Mouse (Mus musculus): ENCODE measurements around the gene Pofut2. TPM values are rescaled to one million over a fixed set of nuclear protein-coding genes. Genes with fewer than 3 reads are reported as not detected.
A peak's percentile ranks its signal among the peaks of the same experiment; 100 is the strongest.

Gene Pofut2
- polyA plus RNA-seq, 1 experiment: 45.9 TPM

DNA sequence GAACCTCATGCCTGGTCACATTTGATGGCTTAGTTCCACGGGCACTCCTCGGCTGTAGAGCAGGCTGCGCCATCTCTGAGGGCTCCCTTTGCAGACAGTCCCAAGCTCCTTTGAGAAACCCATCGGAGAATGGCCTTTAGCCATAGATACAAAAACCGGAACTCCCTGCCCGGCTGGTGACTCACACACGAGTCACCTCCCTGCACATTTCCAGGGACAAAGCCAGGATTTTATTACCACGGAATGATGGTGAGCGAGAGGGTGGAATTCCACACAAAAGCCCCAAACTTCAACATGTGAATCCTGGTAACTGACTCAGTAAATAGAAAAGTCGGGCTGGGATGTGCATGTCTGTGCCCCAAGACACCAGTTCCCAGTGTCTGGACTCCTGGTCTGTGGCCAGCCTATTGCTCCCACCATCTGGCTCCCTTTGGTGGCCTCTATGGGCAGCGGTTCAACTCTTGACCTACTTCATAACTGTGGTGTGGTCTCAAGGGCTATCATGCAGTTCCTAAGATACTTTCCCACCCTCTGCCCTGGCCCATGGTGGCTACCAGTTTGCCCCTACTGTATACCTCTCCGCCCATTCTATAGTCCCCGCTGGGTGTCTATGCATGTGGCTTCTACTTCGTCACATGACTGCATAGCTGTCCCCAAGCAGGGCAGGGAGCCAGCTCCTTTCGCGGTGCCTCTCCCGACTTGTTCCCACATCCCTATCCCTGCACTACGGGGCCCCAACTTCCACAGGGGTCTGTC is 7.1 kb upstream of the Pofut2 start:
- H3K4me3 ChIP-seq (ENCODE audit: insufficient read depth, low read depth, low read length): peak overlapping the region; percentile 21; the same call in 1 of the 2 replicates
- WGBS: 42% methylated on average over 18 of the region's 18 CpGs
- peaks cover 5% of the 10 kb centered on the region for H3K4me1 ChIP-seq (ENCODE audit: control insufficient read depth, insufficient read depth, low read length)
- peak overlapping the region; percentile 53 for H3K27ac ChIP-seq (ENCODE audit: insufficient read depth, low read depth, low read length)
- H3K27me3 ChIP-seq (replicated peaks; ENCODE audit: control insufficient read depth, insufficient read depth, low read length): no peaks in the 10 kb centered on the region
- H3K36me3 ChIP-seq (ENCODE audit: control insufficient read depth, insufficient read depth, low read length): no peaks in the 10 kb centered on the region
- no peak for TF ChIP-seq POLR2A (IDR thresholded peaks at IDR 0.05; ENCODE audit: low read depth, low read length)
- no peak for TF ChIP-seq CTCF (conservative IDR thresholded peaks at IDR 0.05; ENCODE audit: insufficient read depth, insufficient read length, low read depth, low read length)
- DNase-seq: peak; percentile 60

DNA sequence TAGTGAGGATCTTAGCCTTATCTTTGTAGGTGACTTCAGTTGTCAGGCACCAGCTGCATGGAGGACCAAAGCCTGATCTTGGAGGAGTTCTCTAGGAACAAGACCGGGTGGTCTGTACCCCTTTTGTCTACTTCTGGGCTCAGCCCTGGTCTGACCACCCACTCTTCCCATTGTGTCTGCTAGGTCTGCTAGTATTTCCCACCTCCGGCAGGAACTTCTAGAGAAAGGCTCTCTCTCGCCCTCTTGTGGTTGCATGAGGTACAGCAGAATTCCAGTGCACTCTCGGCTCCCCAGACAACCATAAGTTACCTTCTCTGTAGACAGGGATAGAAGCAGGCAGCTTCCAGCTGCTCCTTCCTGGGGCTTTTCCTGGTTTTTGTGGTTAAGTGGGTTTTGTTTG is 6.2 kb upstream of the Pofut2 start:
- Histone ChIP-seq H3K27ac (ENCODE audit: insufficient read depth, low read depth, low read length) (no peak overlapping the region), H3K4me3 (ENCODE audit: insufficient read depth, low read depth, low read length) (no peak overlapping the region), H3K36me3 (ENCODE audit: control insufficient read depth, insufficient read depth, low read length) (no peaks in the 10 kb centered on the region), H3K4me1 (ENCODE audit: control insufficient read depth, insufficient read depth, low read length) (peaks cover 5% of the 10 kb centered on the region), H3K27me3 (replicated peaks; ENCODE audit: control insufficient read depth, insufficient read depth, low read length) (no peaks in the 10 kb centered on the region)
- WGBS: 2% methylated on average over 4 of the region's 4 CpGs
- DNase-seq: peak; percentile 84
- TF ChIP-seq CTCF (conservative IDR thresholded peaks at IDR 0.05; ENCODE audit: insufficient read depth, insufficient read length, low read depth, low read length): peak; percentile 97
- TF ChIP-seq POLR2A (IDR thresholded peaks at IDR 0.05; ENCODE audit: low read depth, low read length): no peak

DNA sequence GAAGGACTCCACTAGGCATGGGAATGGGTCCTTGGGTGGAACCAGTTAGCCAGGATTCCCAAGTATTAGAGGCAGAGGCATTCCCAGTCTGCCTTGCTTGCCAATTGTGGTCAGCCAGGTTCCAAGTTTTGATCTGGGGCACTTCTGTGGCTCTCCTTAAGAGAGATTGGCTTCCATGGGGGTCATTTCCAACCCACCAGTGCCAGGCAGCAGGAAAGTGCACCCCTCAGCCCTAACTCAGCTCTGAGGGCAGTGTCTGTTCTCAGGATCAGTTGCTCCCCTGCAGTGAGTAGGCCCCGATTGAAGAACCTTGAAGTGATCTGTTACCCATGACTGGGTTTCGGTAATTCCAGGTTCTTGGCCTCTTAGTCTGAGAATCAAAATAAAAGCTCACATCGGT is 3.8 kb upstream of the Pofut2 start:
- Histone ChIP-seq H3K4me1 (ENCODE audit: control insufficient read depth, insufficient read depth, low read length) (peaks cover 8% of the 10 kb centered on the region), H3K4me3 (ENCODE audit: insufficient read depth, low read depth, low read length) (no peak overlapping the region), H3K27me3 (replicated peaks; ENCODE audit: control insufficient read depth, insufficient read depth, low read length) (no peaks in the 10 kb centered on the region), H3K27ac (ENCODE audit: insufficient read depth, low read depth, low read length) (no peak overlapping the region), H3K36me3 (ENCODE audit: control insufficient read depth, insufficient read depth, low read length) (no peaks in the 10 kb centered on the region)
- DNase-seq: no peak
- TF ChIP-seq POLR2A (IDR thresholded peaks at IDR 0.05; ENCODE audit: low read depth, low read length): no peak
- no peak for TF ChIP-seq CTCF (conservative IDR thresholded peaks at IDR 0.05; ENCODE audit: insufficient read depth, insufficient read length, low read depth, low read length)
- 55% methylated on average over 3 of the region's 3 CpGs for WGBS

DNA sequence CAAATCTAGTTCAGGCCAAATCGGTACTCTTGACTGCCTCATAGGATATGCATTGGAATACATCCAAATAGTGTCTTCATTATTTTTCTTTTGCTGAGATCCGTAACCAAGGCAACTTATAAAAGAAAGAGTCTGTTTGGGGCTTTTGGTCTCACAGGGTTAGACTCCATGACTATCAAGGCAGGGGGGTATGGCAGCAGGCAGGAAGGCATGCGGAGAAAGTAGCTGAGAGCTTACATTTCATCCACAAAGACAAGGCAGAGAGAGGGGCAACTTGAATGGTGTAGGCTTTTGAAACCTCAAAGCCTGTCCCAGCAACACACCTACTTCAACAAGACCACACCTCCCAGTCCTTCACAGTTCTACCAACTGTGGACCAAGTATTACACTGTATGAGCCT is 3.3 kb upstream of the Pofut2 start:
- no peak for DNase-seq
- no peak overlapping the region for H3K27ac ChIP-seq (ENCODE audit: insufficient read depth, low read depth, low read length)
- H3K4me3 ChIP-seq (ENCODE audit: insufficient read depth, low read depth, low read length): no peak overlapping the region
- 72% methylated on average over 3 of the region's 3 CpGs for WGBS
- TF ChIP-seq POLR2A (IDR thresholded peaks at IDR 0.05; ENCODE audit: low read depth, low read length) (no peak), CTCF (conservative IDR thresholded peaks at IDR 0.05; ENCODE audit: insufficient read depth, insufficient read length, low read depth, low read length) (no peak)
- peaks cover 8% of the 10 kb centered on the region for H3K4me1 ChIP-seq (ENCODE audit: control insufficient read depth, insufficient read depth, low read length)
- H3K36me3 ChIP-seq (ENCODE audit: control insufficient read depth, insufficient read depth, low read length): no peaks in the 10 kb centered on the region
- no peaks in the 10 kb centered on the region for H3K27me3 ChIP-seq (replicated peaks; ENCODE audit: control insufficient read depth, insufficient read depth, low read length)

DNA sequence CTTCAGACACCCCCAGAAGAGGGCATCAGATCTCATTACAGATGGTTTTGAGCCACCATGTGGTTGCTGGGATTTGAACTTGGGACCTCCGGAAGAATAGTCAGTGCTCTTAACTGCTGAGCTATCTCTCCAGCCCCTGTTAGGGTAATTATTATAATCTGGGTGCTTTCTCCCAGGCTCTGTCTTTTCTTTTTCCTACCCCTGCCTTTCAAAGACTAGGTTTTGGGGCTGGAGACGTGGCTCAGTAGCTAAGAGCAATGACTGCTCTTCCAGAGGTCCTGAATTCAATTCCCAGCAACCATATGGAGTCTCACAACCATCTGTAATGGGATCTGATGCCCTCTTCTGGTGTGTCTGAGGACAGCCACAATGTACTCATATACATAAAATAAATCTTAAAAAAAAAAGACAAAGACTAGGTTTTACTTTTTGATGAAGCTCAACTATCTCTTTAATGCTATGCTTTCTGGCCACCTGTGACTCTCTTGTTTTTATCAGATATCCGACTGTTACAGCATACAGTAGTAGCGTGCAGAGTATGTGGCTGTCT is 902 bp upstream of the Pofut2 start:
- TF ChIP-seq CTCF (conservative IDR thresholded peaks at IDR 0.05; ENCODE audit: insufficient read depth, insufficient read length, low read depth, low read length) (no peak), POLR2A (IDR thresholded peaks at IDR 0.05; ENCODE audit: low read depth, low read length) (no peak)
- Histone ChIP-seq H3K4me1 (ENCODE audit: control insufficient read depth, insufficient read depth, low read length) (0 out of 2 replicates have a peak, but pooled peaks cover 2% of the 10 kb centered on the region), H3K27me3 (replicated peaks; ENCODE audit: control insufficient read depth, insufficient read depth, low read length) (no peaks in the 10 kb centered on the region), H3K36me3 (ENCODE audit: control insufficient read depth, insufficient read depth, low read length) (no peaks in the 10 kb centered on the region), H3K27ac (ENCODE audit: insufficient read depth, low read depth, low read length) (no peak overlapping the region), H3K4me3 (ENCODE audit: insufficient read depth, low read depth, low read length) (no peak overlapping the region)
- DNase-seq: no peak
- 63% methylated on average over 4 of the region's 4 CpGs for WGBS

DNA sequence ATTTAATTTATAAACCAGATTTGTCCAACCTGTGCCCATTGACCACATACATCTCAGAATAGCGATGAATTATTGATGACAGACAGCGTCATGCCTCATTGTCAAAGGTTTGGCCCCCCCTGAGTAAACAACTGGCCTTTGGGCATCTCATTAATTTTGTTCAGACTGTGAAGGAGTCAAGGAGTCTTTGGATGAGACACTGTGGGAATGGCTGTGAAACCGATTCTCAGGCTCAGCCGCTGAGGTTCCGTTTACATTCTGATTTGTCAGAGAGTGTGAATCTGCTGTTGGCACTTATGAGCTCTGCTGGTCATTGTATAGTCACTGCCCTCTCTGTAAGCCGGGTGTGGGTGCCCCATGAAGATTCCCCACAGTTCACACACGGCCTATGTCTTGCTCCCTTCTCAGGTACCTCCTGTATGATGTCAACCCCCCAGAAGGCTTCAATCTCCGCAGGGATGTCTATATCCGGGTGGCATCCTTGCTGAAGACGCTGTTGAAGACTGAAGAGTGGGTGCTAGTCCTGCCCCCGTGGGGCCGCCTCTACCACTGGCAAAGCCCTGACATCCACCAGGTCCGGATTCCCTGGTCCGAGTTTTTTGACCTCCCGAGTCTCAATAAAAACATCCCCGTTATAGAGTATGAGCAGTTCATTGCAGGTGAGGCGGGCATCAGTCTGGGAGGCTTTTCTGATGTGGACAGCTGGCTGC is 1.3 kb downstream of the Pofut2 start:
- TF ChIP-seq CTCF (conservative IDR thresholded peaks at IDR 0.05; ENCODE audit: insufficient read depth, insufficient read length, low read depth, low read length) (no peak), POLR2A (IDR thresholded peaks at IDR 0.05; ENCODE audit: low read depth, low read length) (no peak)
- 0 out of 2 replicates have a peak, but pooled peaks cover 2% of the 10 kb centered on the region for H3K4me1 ChIP-seq (ENCODE audit: control insufficient read depth, insufficient read depth, low read length)
- no peak for DNase-seq
- WGBS: 75% methylated on average over 17 of the region's 17 CpGs
- no peaks in the 10 kb centered on the region for H3K36me3 ChIP-seq (ENCODE audit: control insufficient read depth, insufficient read depth, low read length)
- H3K4me3 ChIP-seq (ENCODE audit: insufficient read depth, low read depth, low read length): no peak overlapping the region
- H3K27ac ChIP-seq (ENCODE audit: insufficient read depth, low read depth, low read length): no peak overlapping the region
- no peaks in the 10 kb centered on the region for H3K27me3 ChIP-seq (replicated peaks; ENCODE audit: control insufficient read depth, insufficient read depth, low read length)

DNA sequence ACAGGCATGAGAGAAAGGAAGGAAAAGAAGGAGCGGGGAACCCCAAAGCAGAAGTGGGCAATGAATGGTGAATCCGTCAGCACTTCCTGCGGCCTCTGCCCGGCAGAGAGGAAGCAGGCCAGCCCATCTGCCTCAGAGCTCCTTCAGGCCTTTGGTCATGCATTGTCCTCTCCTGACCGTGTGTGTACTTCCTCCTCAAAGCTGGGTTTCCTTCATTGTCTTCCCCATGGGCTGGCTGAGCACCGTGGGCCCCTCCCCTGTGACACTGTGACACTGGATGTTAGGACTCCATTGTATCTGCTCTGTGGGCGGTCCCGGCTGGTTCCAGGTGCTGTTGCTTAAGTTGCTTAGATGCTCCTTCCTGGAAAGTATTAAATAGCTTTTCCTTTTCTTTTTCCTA is 7.3 kb downstream of the Pofut2 start:
- Histone ChIP-seq H3K27me3 (replicated peaks; ENCODE audit: control insufficient read depth, insufficient read depth, low read length) (no peaks in the 10 kb centered on the region), H3K36me3 (ENCODE audit: control insufficient read depth, insufficient read depth, low read length) (peaks cover 2% of the 10 kb centered on the region; the same call in 1 of the 2 replicates), H3K27ac (ENCODE audit: insufficient read depth, low read depth, low read length) (no peak overlapping the region), H3K4me1 (ENCODE audit: control insufficient read depth, insufficient read depth, low read length) (no peaks in the 10 kb centered on the region), H3K4me3 (ENCODE audit: insufficient read depth, low read depth, low read length) (no peak overlapping the region)
- WGBS: 70% methylated on average over 8 of the region's 8 CpGs
- TF ChIP-seq POLR2A (IDR thresholded peaks at IDR 0.05; ENCODE audit: low read depth, low read length): no peak
- TF ChIP-seq CTCF (conservative IDR thresholded peaks at IDR 0.05; ENCODE audit: insufficient read depth, insufficient read length, low read depth, low read length): no peak
- peak; percentile 52 for DNase-seq

Measured in kidney, adult 2 months (tissue).